Mouse (Mus musculus) neutrophil, adult 83 days (primary cell): ENCODE data around the gene Cyp2d34. TPM values are rescaled to one million over a fixed set of nuclear protein-coding genes. Genes with fewer than 3 reads are reported as not detected.

Experiments
- total RNA-seq, 2 experiments: library from RNA; stranded (reverse); gene quantifications; one replicate each; pipeline ENCODE4 v1.2.4; 2023

Gene Cyp2d34
- not detected for total RNA-seq

GRCm38 (mm10) chr15:82620531-82621202 lies at the start of gene Cyp2d34:
TSS of gene Cyp2d34 (minus strand) at chr15:82620946.

Other genes starting within 250 kb of the Cyp2d34 start
- under 1 TPM; 0.73 to 0.88 TPM for gene Cyp2d22, start 240.7 kb downstream of the Cyp2d34 start, total RNA-seq
- not detected for gene Cyp2d11, start 226.9 kb downstream of the Cyp2d34 start, total RNA-seq
- gene Cyp2d10, start 213.8 kb downstream of the Cyp2d34 start, total RNA-seq = not detected
- not detected for gene Cyp2d9, start 187.5 kb downstream of the Cyp2d34 start, total RNA-seq
- gene Cyp2d12, start 65.9 kb downstream of the Cyp2d34 start, total RNA-seq = not detected
- not detected for gene Cyp2d40, start 143.2 kb upstream of the Cyp2d34 start, total RNA-seq
- not detected for gene Cyp2d26, start 173.3 kb upstream of the Cyp2d34 start, total RNA-seq